Mouse (Mus musculus): ENCODE results near the gene Brms1.
"Not testable (repeated sequence)": the region's sequence is repeated elsewhere in the genome, so short reads cannot be mapped to it uniquely, and the experiment has no call there.

Brms1 gene

GRCm38 (mm10) chr19:5040862-5041523 lies at the start of gene Brms1:
Brms1 (plus strand) TSS chr19:5041354.
- DNase-seq (ENCODE audit: low spot score) = peak; percentile 85

GRCm38 (mm10) chr19:4992371-4992770 lies 48.8 kb upstream of the Brms1 start:
- DNase-seq (ENCODE audit: low spot score) = no peak

GRCm38 (mm10) chr19:4992904-4993303 lies 48.2 kb upstream of the Brms1 start:
- DNase-seq (ENCODE audit: low spot score) = peak; percentile 62

- DNase-seq (ENCODE audit: low spot score) = no peak
These were observed 47.1 kb upstream of the Brms1 start for GRCm38 (mm10) chr19:4994043-4994442.

- DNase-seq (ENCODE audit: low spot score) = no peak
These were observed 41.6 kb upstream of the Brms1 start for GRCm38 (mm10) chr19:4999445-5000140.

- peak; percentile 92 for DNase-seq (ENCODE audit: low spot score)
These were observed 39.3 kb upstream of the Brms1 start for GRCm38 (mm10) chr19:5001666-5002406.

GRCm38 (mm10) chr19:5003644-5004043 lies 37.5 kb upstream of the Brms1 start:
- DNase-seq (ENCODE audit: low spot score) = not testable (repeated sequence)

GRCm38 (mm10) chr19:5004925-5005324 lies 36.2 kb upstream of the Brms1 start:
- DNase-seq (ENCODE audit: low spot score) = no peak

- no peak for DNase-seq (ENCODE audit: low spot score)
These were observed 28.0 kb upstream of the Brms1 start for GRCm38 (mm10) chr19:5013138-5013537.

GRCm38 (mm10) chr19:5014961-5015398 lies 26.2 kb upstream of the Brms1 start:
- no peak for DNase-seq (ENCODE audit: low spot score)

- DNase-seq (ENCODE audit: low spot score) = no peak
These were observed 24.9 kb upstream of the Brms1 start for GRCm38 (mm10) chr19:5016221-5016742.

- no peak for DNase-seq (ENCODE audit: low spot score)
These were observed 24.4 kb upstream of the Brms1 start for GRCm38 (mm10) chr19:5016782-5017181.

GRCm38 (mm10) chr19:5017611-5018010 lies 23.5 kb upstream of the Brms1 start:
- no peak for DNase-seq (ENCODE audit: low spot score)

GRCm38 (mm10) chr19:5018191-5018590 lies 23.0 kb upstream of the Brms1 start:
- DNase-seq (ENCODE audit: low spot score) = no peak

GRCm38 (mm10) chr19:5021416-5021815 lies 19.7 kb upstream of the Brms1 start:
- no peak for DNase-seq (ENCODE audit: low spot score)

GRCm38 (mm10) chr19:5023621-5024479 lies 17.3 kb upstream of the Brms1 start, which contains the start of gene Slc29a2:
Slc29a2 (plus strand) TSS chr19:5023860.
- DNase-seq (ENCODE audit: low spot score) = peak; percentile 71

- DNase-seq (ENCODE audit: low spot score) = no peak
These were observed 15.0 kb upstream of the Brms1 start for GRCm38 (mm10) chr19:5026111-5026510.

GRCm38 (mm10) chr19:5032686-5033085 lies 8.5 kb upstream of the Brms1 start:
- DNase-seq (ENCODE audit: low spot score) = no peak

- no peak for DNase-seq (ENCODE audit: low spot score)
These were observed 4.6 kb upstream of the Brms1 start for GRCm38 (mm10) chr19:5036577-5036976.

- DNase-seq (ENCODE audit: low spot score) = peak; percentile 73
These were observed 3.2 kb upstream of the Brms1 start for GRCm38 (mm10) chr19:5037678-5038571.

All from layer of hippocampus, adult 9-10 months (tissue).